Mouse (Mus musculus): ENCODE measurements around the gene Gfy. TPM values are rescaled to one million over a fixed set of nuclear protein-coding genes. Genes with fewer than 3 reads are reported as not detected.

Gene Gfy
- polyA plus RNA-seq, 1 experiment from 2014 or later = 0.29 TPM

- Histone ChIP-seq H3K4me1 (peaks cover 16% of the 10 kb centered on the region), H3K9me3 (no peaks in the 10 kb centered on the region), H3K27me3 (replicated peaks; ENCODE audit: low read depth, poor library complexity, severe bottlenecking) (peaks cover 52% of the 10 kb centered on the region), H3K4me3 (no peak overlapping the region), H3K27ac (replicated peaks) (no peak overlapping the region), H3K36me3 (replicated peaks) (no peaks in the 10 kb centered on the region)
- 80% methylated on average over 6 of the region's 6 CpGs for WGBS
- no peak for DNase-seq (ENCODE audit: low spot score)
These were observed 28.9 kb upstream of the Gfy start for GRCm38 (mm10) chr7:45208260-45208659.

- WGBS = 9% methylated on average over 44 of the region's 44 CpGs
- Histone ChIP-seq H3K27ac (replicated peaks) (peak within 1 kb of the TSS; percentile 87), H3K4me3 (peak within 1 kb of the TSS; percentile 61), H3K36me3 (replicated peaks) (no peaks in the 10 kb centered on the region), H3K4me1 (peaks cover 8% of the 10 kb centered on the region), H3K9me3 (no peaks in the 10 kb centered on the region), H3K27me3 (replicated peaks; ENCODE audit: low read depth, poor library complexity, severe bottlenecking) (peaks cover 41% of the 10 kb centered on the region)
- DNase-seq (ENCODE audit: low spot score) = peak; percentile 99
These were observed 25.2 kb upstream of the Gfy start, which contains the start of gene Ccdc155 for GRCm38 (mm10) chr7:45204380-45205143. Gene Ccdc155, minus strand, starts transcription at chr7:45204892.

- Histone ChIP-seq H3K36me3 (replicated peaks) (no peaks in the 10 kb centered on the region), H3K9me3 (no peaks in the 10 kb centered on the region), H3K27me3 (replicated peaks; ENCODE audit: low read depth, poor library complexity, severe bottlenecking) (peaks cover 36% of the 10 kb centered on the region), H3K27ac (replicated peaks) (no peak overlapping the region), H3K4me1 (peaks cover 15% of the 10 kb centered on the region), H3K4me3 (no peak overlapping the region)
- 59% methylated on average over 10 of the region's 10 CpGs for WGBS
- DNase-seq (ENCODE audit: low spot score) = no peak
These were observed 23.3 kb upstream of the Gfy start for GRCm38 (mm10) chr7:45202654-45203053.

GRCm38 (mm10) chr7:45198961-45199360 lies 19.6 kb upstream of the Gfy start:
- Histone ChIP-seq H3K27me3 (replicated peaks; ENCODE audit: low read depth, poor library complexity, severe bottlenecking) (peaks cover 57% of the 10 kb centered on the region), H3K36me3 (replicated peaks) (no peaks in the 10 kb centered on the region), H3K9me3 (no peaks in the 10 kb centered on the region), H3K27ac (replicated peaks) (no peak overlapping the region), H3K4me1 (peaks cover 27% of the 10 kb centered on the region), H3K4me3 (no peak overlapping the region)
- DNase-seq (ENCODE audit: low spot score) = no peak
- WGBS = 81% methylated on average over 11 of the region's 11 CpGs

GRCm38 (mm10) chr7:45198435-45198834 lies 19.1 kb upstream of the Gfy start:
- Histone ChIP-seq H3K27ac (replicated peaks) (peak overlapping the region; percentile 7; the same call in 1 of the 2 replicates), H3K9me3 (no peaks in the 10 kb centered on the region), H3K36me3 (replicated peaks) (no peaks in the 10 kb centered on the region), H3K4me1 (peaks cover 27% of the 10 kb centered on the region), H3K27me3 (replicated peaks; ENCODE audit: low read depth, poor library complexity, severe bottlenecking) (peaks cover 59% of the 10 kb centered on the region), H3K4me3 (no peak overlapping the region)
- 12% methylated on average over 5 of the region's 5 CpGs for WGBS
- DNase-seq (ENCODE audit: low spot score) = peak; percentile 79

GRCm38 (mm10) chr7:45196994-45197393 lies 17.6 kb upstream of the Gfy start:
- 70% methylated on average over 5 of the region's 5 CpGs for WGBS
- Histone ChIP-seq H3K36me3 (replicated peaks) (no peaks in the 10 kb centered on the region), H3K9me3 (no peaks in the 10 kb centered on the region), H3K27me3 (replicated peaks; ENCODE audit: low read depth, poor library complexity, severe bottlenecking) (peaks cover 51% of the 10 kb centered on the region), H3K4me3 (no peak overlapping the region), H3K4me1 (peaks cover 38% of the 10 kb centered on the region), H3K27ac (replicated peaks) (no peak overlapping the region)
- no peak for DNase-seq (ENCODE audit: low spot score)

- Histone ChIP-seq H3K9me3 (no peaks in the 10 kb centered on the region), H3K27me3 (replicated peaks; ENCODE audit: low read depth, poor library complexity, severe bottlenecking) (peaks cover 51% of the 10 kb centered on the region), H3K4me3 (no peak overlapping the region), H3K27ac (replicated peaks) (0 out of 2 replicates have a peak overlapping the region, but pooled peaks have one; percentile 20), H3K36me3 (replicated peaks) (no peaks in the 10 kb centered on the region), H3K4me1 (peaks cover 46% of the 10 kb centered on the region)
- 83% methylated on average over 4 of the region's 4 CpGs for WGBS
- no peak for DNase-seq (ENCODE audit: low spot score)
These were observed 16.8 kb upstream of the Gfy start for GRCm38 (mm10) chr7:45196176-45196535.

GRCm38 (mm10) chr7:45195341-45196175 lies 16.2 kb upstream of the Gfy start:
- 54% methylated on average over 13 of the region's 13 CpGs for WGBS
- Histone ChIP-seq H3K36me3 (replicated peaks) (no peaks in the 10 kb centered on the region), H3K4me1 (peaks cover 48% of the 10 kb centered on the region), H3K27ac (replicated peaks) (0 out of 2 replicates have a peak overlapping the region, but pooled peaks have one; percentile 20), H3K27me3 (replicated peaks; ENCODE audit: low read depth, poor library complexity, severe bottlenecking) (peaks cover 54% of the 10 kb centered on the region), H3K4me3 (no peak overlapping the region), H3K9me3 (no peaks in the 10 kb centered on the region)
- no peak for DNase-seq (ENCODE audit: low spot score)

- 0 out of 2 replicates have a peak overlapping the region, but pooled peaks have one; percentile 7 for H3K27ac ChIP-seq (replicated peaks)
- H3K4me3 ChIP-seq = no peak overlapping the region
- H3K4me1 ChIP-seq = peaks cover 48% of the 10 kb centered on the region
- no peaks in the 10 kb centered on the region for H3K9me3 ChIP-seq
- H3K27me3 ChIP-seq (replicated peaks; ENCODE audit: low read depth, poor library complexity, severe bottlenecking) = peaks cover 58% of the 10 kb centered on the region
- DNase-seq (ENCODE audit: low spot score) = no peak
- no peaks in the 10 kb centered on the region for H3K36me3 ChIP-seq (replicated peaks)
- WGBS = 72% methylated on average over 17 of the region's 17 CpGs
These were observed 14.8 kb upstream of the Gfy start for GRCm38 (mm10) chr7:45193871-45194785.

GRCm38 (mm10) chr7:45193406-45193805 lies 14.0 kb upstream of the Gfy start:
- Histone ChIP-seq H3K9me3 (no peaks in the 10 kb centered on the region), H3K4me1 (peaks cover 47% of the 10 kb centered on the region), H3K4me3 (no peak overlapping the region), H3K27ac (replicated peaks) (0 out of 2 replicates have a peak overlapping the region, but pooled peaks have one; percentile 7), H3K27me3 (replicated peaks; ENCODE audit: low read depth, poor library complexity, severe bottlenecking) (peaks cover 62% of the 10 kb centered on the region), H3K36me3 (replicated peaks) (no peaks in the 10 kb centered on the region)
- no peak for DNase-seq (ENCODE audit: low spot score)
- WGBS = 68% methylated on average over 5 of the region's 5 CpGs

GRCm38 (mm10) chr7:45192585-45193310 lies 13.4 kb upstream of the Gfy start:
- no peaks in the 10 kb centered on the region for H3K9me3 ChIP-seq
- H3K36me3 ChIP-seq (replicated peaks) = no peaks in the 10 kb centered on the region
- no peak for DNase-seq (ENCODE audit: low spot score)
- peaks cover 69% of the 10 kb centered on the region for H3K27me3 ChIP-seq (replicated peaks; ENCODE audit: low read depth, poor library complexity, severe bottlenecking)
- H3K27ac ChIP-seq (replicated peaks) = 0 out of 2 replicates have a peak overlapping the region, but pooled peaks have one; percentile 7
- WGBS = 82% methylated on average over 7 of the region's 7 CpGs
- H3K4me3 ChIP-seq = no peak overlapping the region
- peaks cover 41% of the 10 kb centered on the region for H3K4me1 ChIP-seq
